Mouse (Mus musculus) small intestine, adult 2 months (tissue): ENCODE data around the gene Gm3015. TPM values are rescaled to one million over a fixed set of nuclear protein-coding genes. Genes with fewer than 3 reads are reported as not detected.
"Not testable (repeated sequence)": the region's sequence is repeated elsewhere in the genome, so short reads cannot be mapped to it uniquely, and the experiment has no call there.

Source experiments
- H3K27ac ChIP-seq: fragments of 200-500 bp; 2 replicates; pipeline ENCODE4 v1.5.1; 2012; ENCODE audit warnings: low read depth, low read length, control low read depth, inconsistent platforms; ENCODE audit not compliant: insufficient read depth
- H3K27me3 ChIP-seq: fragments of 200-500 bp; 2 replicates; pipeline ENCODE4 v1.6.1; 2012; ENCODE audit warnings: mild to moderate bottlenecking, moderate library complexity, low read length, inconsistent platforms; ENCODE audit not compliant: control insufficient read depth, insufficient read depth
- H3K36me3 ChIP-seq: fragments of 200-500 bp; 2 replicates; pipeline ENCODE4 v1.6.1; 2012; ENCODE audit warnings: mild to moderate bottlenecking, low read length, control low read depth, inconsistent platforms; ENCODE audit not compliant: control insufficient read depth, insufficient read depth
- H3K4me1 ChIP-seq: fragments of 200-500 bp; 2 replicates; pipeline ENCODE4 v1.6.1; 2012; ENCODE audit warnings: low read length, inconsistent platforms, mixed read lengths; ENCODE audit not compliant: control insufficient read depth, insufficient read depth, insufficient read length
- H3K4me3 ChIP-seq: fragments of 200-500 bp; 2 replicates; pipeline ENCODE4 v1.5.1; 2012; ENCODE audit warnings: low read depth, mild to moderate bottlenecking, control low read depth, inconsistent platforms, low read length, moderate library complexity
- WGBS: fragments of 180-500 bp; shearing (Covaris S2); methylation state at CpG from one replicate; pipeline ENCODE4 v1.1.7; 2018; 5-methylcytosine and 5-hydroxymethylcytosine counted together
- polyA plus RNA-seq: library from polyadenylated mRNA; depleted of rRNA; stranded (reverse); fragments of >200 nt; gene quantifications from 2 replicates; pipeline ENCODE4 v1.2.3, GENCODE M21; 2012; rRNA removed

Gene Gm3015
- polyA plus RNA-seq = not detected in 2 replicates

DNA sequence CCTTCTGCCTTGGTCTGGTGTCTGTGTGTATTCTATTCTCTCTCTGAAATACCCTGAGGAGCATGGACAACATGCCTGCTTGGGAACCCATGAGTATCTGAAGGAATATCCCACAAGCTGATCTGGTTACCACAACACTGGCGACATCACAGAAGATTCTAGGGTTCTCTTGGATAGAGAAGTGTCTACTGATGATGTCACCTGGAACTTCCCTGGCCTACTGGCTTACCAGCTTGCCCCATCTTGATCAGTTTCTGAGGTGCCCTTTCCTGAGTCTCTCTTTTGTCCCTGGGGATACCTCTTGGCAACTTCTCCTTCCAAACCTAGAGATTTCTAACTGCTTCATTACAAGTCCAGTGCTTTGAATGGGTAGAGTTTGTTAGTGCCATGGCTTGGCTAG is at the start of gene Gm3015:
Gene Gm3015 (minus strand): TSS at position 101 of the 400 bp plus-strand sequence.
- H3K36me3 ChIP-seq, H3K27ac ChIP-seq, H3K4me3 ChIP-seq, H3K4me1 ChIP-seq, H3K27me3 ChIP-seq: not testable (repeated sequence)
- 42% methylated on average over 1 of the region's 1 CpGs for WGBS

DNA sequence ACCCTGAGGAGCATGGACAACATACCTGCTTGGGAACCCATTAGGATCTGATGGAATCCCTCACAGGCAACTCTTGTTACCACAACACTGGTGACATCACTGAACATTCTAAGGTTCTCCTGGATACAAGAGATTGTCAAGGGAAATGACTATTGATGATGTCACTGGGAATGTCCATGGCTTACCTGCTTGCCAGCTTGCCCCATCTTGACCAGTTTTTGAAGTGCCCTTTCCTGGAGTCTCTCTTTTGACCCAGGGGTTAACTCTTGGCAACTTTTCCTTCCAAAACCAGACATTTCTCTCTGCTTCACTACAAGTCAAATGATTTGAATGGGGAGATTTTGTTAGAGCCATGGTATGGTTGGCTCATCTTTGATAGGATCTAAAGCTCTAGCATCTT is 29.3 kb upstream of the Gm3015 start, which contains the start of gene Gm10377:
Gene Gm10377 (minus strand): TSS at position 101 of the 400 bp plus-strand sequence.
- not testable (repeated sequence) for H3K4me1 ChIP-seq, H3K36me3 ChIP-seq, H3K27me3 ChIP-seq, H3K27ac ChIP-seq, H3K4me3 ChIP-seq

Other genes starting within 250 kb of the Gm3015 start
- not detected in 2 replicates for gene Gm8024, start 244.5 kb downstream of the Gm3015 start, polyA plus RNA-seq
- gene Gm17124, start 168.9 kb downstream of the Gm3015 start, polyA plus RNA-seq = not detected in 2 replicates
- gene Gm3633, start 126.9 kb downstream of the Gm3015 start, polyA plus RNA-seq = not detected in 2 replicates
- gene Gm10378, start 112.9 kb downstream of the Gm3015 start, polyA plus RNA-seq = not detected in 2 replicates
- gene Gm10377, start 29.2 kb upstream of the Gm3015 start, polyA plus RNA-seq = not detected in 2 replicates
- not detected in 2 replicates for gene Gm21977, start 84.7 kb upstream of the Gm3015 start, polyA plus RNA-seq
- gene Gm8082, start 224.8 kb upstream of the Gm3015 start, polyA plus RNA-seq = not detected in 2 replicates
- gene Gm10376, start 246.8 kb upstream of the Gm3015 start, polyA plus RNA-seq = not detected in 2 replicates